Mouse (Mus musculus) liver, adult 2 months (tissue): Measurements from ENCODE around the gene Txnrd1.

Experiments
- CTCF ChIP-seq: fragments of 200-500 bp; IDR thresholded peaks from 2 replicates; pipeline ENCODE4 v1.5.1; 2011; ENCODE audit warnings: low read depth, low read length, control low read depth
- POLR2A ChIP-seq: fragments of 200-500 bp; IDR thresholded peaks from 2 replicates; pipeline ENCODE4 v1.6.1; 2011; ENCODE audit warnings: low read length, control low read depth; ENCODE audit not compliant: insufficient read depth; ENCODE audit errors: extremely low read depth

- TF ChIP-seq CTCF = no peak
- no peak for TF ChIP-seq POLR2A
Measured at GRCm38 (mm10) chr10:82844731-82845130, 11.0 kb downstream of the Txnrd1 start.
